Mouse (Mus musculus) MEL (cell line): Measurements from ENCODE around the gene Scrn1.

Experiments
- CTCF ChIP-seq, 3 experiments: IDR thresholded peaks in 2 of 3; conservative IDR thresholded peaks in 1 of 3; 2 replicates each; pipeline ENCODE4 v1.5.1; 2011 to 2012; ENCODE audit warnings: low read length in 3 of 3, low read depth in 2 of 3, mild to moderate bottlenecking in 2 of 3, improper control_type of control experiment in 1 of 3, inconsistent platforms in 1 of 3, mixed read lengths in 1 of 3, moderate library complexity in 1 of 3; ENCODE audit not compliant: control insufficient read depth in 1 of 3, insufficient read depth in 1 of 3, poor library complexity in 1 of 3, severe bottlenecking in 1 of 3
- POLR2A ChIP-seq, 2 experiments: IDR thresholded peaks; 2 replicates each; pipeline ENCODE4 v1.6.1; 2011 to 2012; ENCODE audit warnings: low read length in 2 of 2, mild to moderate bottlenecking in 2 of 2, control low read depth in 1 of 2, improper control_type of control experiment in 1 of 2, low read depth in 1 of 2, moderate library complexity in 1 of 2; ENCODE audit not compliant: control insufficient read depth in 1 of 2, insufficient read depth in 1 of 2, poor library complexity in 1 of 2

DNA sequence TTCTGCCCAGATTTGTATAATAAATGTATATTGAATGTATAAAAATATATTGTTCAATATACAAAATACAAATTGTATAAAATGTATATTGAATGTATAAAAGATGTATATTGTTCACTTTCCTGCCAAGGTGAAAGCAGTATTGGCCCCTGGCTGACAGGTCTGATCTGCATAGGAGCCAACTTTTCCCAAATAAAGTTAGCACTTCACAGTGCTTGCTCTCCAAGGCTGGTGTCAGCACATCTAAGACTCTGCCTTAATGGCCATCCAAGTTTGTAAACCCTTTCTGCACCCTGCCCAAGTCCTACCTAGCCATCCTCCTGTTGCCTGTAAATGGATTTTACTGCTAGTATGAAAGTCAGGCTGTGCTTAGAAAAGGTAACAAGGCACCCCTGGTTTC, 72.2 kb downstream of the Scrn1 start:
- TF ChIP-seq CTCF (IDR thresholded peaks at IDR 0.05 in 2 of 3, conservative IDR thresholded peaks at IDR 0.05 in 1 of 3; ENCODE audit: control insufficient read depth in 1 of 3, insufficient read depth in 1 of 3, low read depth in 2 of 3, low read length in 3 of 3, poor library complexity in 1 of 3, severe bottlenecking in 1 of 3) (no peak), POLR2A (IDR thresholded peaks at IDR 0.05; ENCODE audit: control insufficient read depth in 1 of 2, insufficient read depth in 1 of 2, low read depth in 1 of 2, low read length in 2 of 2, poor library complexity in 1 of 2) (no peak)
